Mouse (Mus musculus) liver, embryonic 12.5 days (tissue): Measurements from ENCODE around the gene Coa7. TPM values are rescaled to one million over a fixed set of nuclear protein-coding genes. Genes with fewer than 3 reads are reported as not detected.
A peak's percentile ranks its signal among the peaks of the same experiment; 100 is the strongest.

Experiments
- ATAC-seq: fragments of 200-750 bp; cut with Nextera tagmentation; 2 replicates; pipeline ENCODE4 v1.8.0; 2017; ENCODE audit warnings: moderate number of reproducible peaks, mild to moderate bottlenecking, moderate library complexity
- H3K27ac ChIP-seq: fragments of 300-500 bp; sonication (generic); 2 replicates; pipeline ENCODE4 v1.5.1; 2016; ENCODE audit warnings: mild to moderate bottlenecking
- H3K27me3 ChIP-seq: fragments of 300-500 bp; sonication (generic); replicated peaks from 2 replicates; pipeline ENCODE4 v1.6.1; 2016; ENCODE audit warnings: mild to moderate bottlenecking, moderate library complexity
- H3K36me3 ChIP-seq: fragments of 300-500 bp; sonication (generic); 2 replicates; pipeline ENCODE4 v1.6.1; 2016; ENCODE audit warnings: mild to moderate bottlenecking, moderate library complexity
- H3K4me1 ChIP-seq: fragments of 300-500 bp; sonication (generic); 2 replicates; pipeline ENCODE4 v1.6.1; 2016
- H3K4me2 ChIP-seq: fragments of 300-500 bp; sonication (generic); 2 replicates; pipeline ENCODE4 v1.6.1; 2016; ENCODE audit warnings: mild to moderate bottlenecking, moderate library complexity
- H3K4me3 ChIP-seq: fragments of 300-500 bp; sonication (generic); 2 replicates; pipeline ENCODE4 v1.5.1; 2016; ENCODE audit warnings: mild to moderate bottlenecking, moderate library complexity
- H3K9ac ChIP-seq: fragments of 300-500 bp; sonication (generic); 2 replicates; pipeline ENCODE4 v1.6.1; 2016; ENCODE audit warnings: mild to moderate bottlenecking, moderate library complexity
- H3K9me3 ChIP-seq: fragments of 300-500 bp; sonication (generic); replicated peaks from 2 replicates; pipeline ENCODE4 v1.6.1; 2016; ENCODE audit warnings: mild to moderate bottlenecking, moderate library complexity
- WGBS: fragments of 180-500 bp; shearing (Covaris S2); methylation state at CpG from one replicate; pipeline ENCODE4 v1.1.7; 2016; ENCODE audit not compliant: insufficient replicate concordance; 5-methylcytosine and 5-hydroxymethylcytosine counted together
- polyA plus RNA-seq: library from polyadenylated mRNA; unstranded; fragments of >200 nt; fragmentation: Nextera tagmentation; extraction: Ambion mirVana; gene quantifications from 2 replicates; pipeline ENCODE4 v1.2.1, GENCODE M21; 2016

Gene Coa7
- polyA plus RNA-seq, 1 experiment from 2014 or later, result 34.3 TPM

- no peaks in the 10 kb centered on the region for H3K9me3 ChIP-seq
- H3K4me1 ChIP-seq, result peaks cover 25% of the 10 kb centered on the region
- peaks cover 29% of the 10 kb centered on the region for H3K27me3 ChIP-seq
- ATAC-seq, result no peak
- peak overlapping the region; percentile 65 for H3K27ac ChIP-seq
- no peaks in the 10 kb centered on the region for H3K36me3 ChIP-seq
- no peak overlapping the region for H3K4me3 ChIP-seq
- WGBS, result 41% methylated on average over 7 of the region's 7 CpGs
- H3K4me2 ChIP-seq, result no peak overlapping the region; the same call in 1 of the 2 replicates
- H3K9ac ChIP-seq, result no peak overlapping the region
These were observed 35.6 kb downstream of the Coa7 start for GRCm38 (mm10) chr4:108363355-108364110.

GRCm38 (mm10) chr4:108364111-108364476 lies 36.2 kb downstream of the Coa7 start:
- ATAC-seq, result no peak
- no peak overlapping the region for H3K4me2 ChIP-seq
- H3K36me3 ChIP-seq, result no peaks in the 10 kb centered on the region
- H3K4me1 ChIP-seq, result peaks cover 20% of the 10 kb centered on the region
- no peak overlapping the region for H3K4me3 ChIP-seq
- H3K9me3 ChIP-seq, result no peaks in the 10 kb centered on the region
- no peak overlapping the region for H3K9ac ChIP-seq
- WGBS, result 50% methylated on average over 5 of the region's 5 CpGs
- H3K27ac ChIP-seq, result peak overlapping the region; percentile 65; the same call in 1 of the 2 replicates
- peaks cover 23% of the 10 kb centered on the region for H3K27me3 ChIP-seq

GRCm38 (mm10) chr4:108369254-108369653 lies 41.3 kb downstream of the Coa7 start:
- no peak overlapping the region for H3K4me2 ChIP-seq
- WGBS, result 28% methylated on average over 5 of the region's 5 CpGs
- no peak overlapping the region for H3K9ac ChIP-seq
- no peak overlapping the region for H3K27ac ChIP-seq
- no peak overlapping the region for H3K4me3 ChIP-seq
- H3K27me3 ChIP-seq, result no peaks in the 10 kb centered on the region; the same call in 1 of the 2 replicates
- H3K9me3 ChIP-seq, result no peaks in the 10 kb centered on the region
- peaks cover 3% of the 10 kb centered on the region for H3K4me1 ChIP-seq
- no peaks in the 10 kb centered on the region for H3K36me3 ChIP-seq
- ATAC-seq, result no peak

GRCm38 (mm10) chr4:108370409-108370808 lies 42.5 kb downstream of the Coa7 start:
- Histone ChIP-seq H3K36me3 (no peaks in the 10 kb centered on the region), H3K9me3 (no peaks in the 10 kb centered on the region), H3K4me2 (no peak overlapping the region), H3K9ac (no peak overlapping the region), H3K27me3 (no peaks in the 10 kb centered on the region; the same call in 1 of the 2 replicates), H3K4me1 (peaks cover 2% of the 10 kb centered on the region; the same call in 1 of the 2 replicates), H3K4me3 (no peak overlapping the region), H3K27ac (no peak overlapping the region)
- ATAC-seq, result no peak
- WGBS, result 32% methylated on average over 4 of the region's 4 CpGs

GRCm38 (mm10) chr4:108371421-108371820 lies 43.5 kb downstream of the Coa7 start:
- H3K4me1 ChIP-seq, result peaks cover 2% of the 10 kb centered on the region; the same call in 1 of the 2 replicates
- peaks cover 3% of the 10 kb centered on the region for H3K27me3 ChIP-seq
- no peak overlapping the region for H3K9ac ChIP-seq
- WGBS, result 67% methylated on average over 3 of the region's 3 CpGs
- no peak overlapping the region for H3K27ac ChIP-seq
- no peaks in the 10 kb centered on the region for H3K9me3 ChIP-seq
- no peak overlapping the region for H3K4me2 ChIP-seq
- H3K36me3 ChIP-seq, result no peaks in the 10 kb centered on the region
- ATAC-seq, result no peak
- no peak overlapping the region for H3K4me3 ChIP-seq

- Histone ChIP-seq H3K4me2 (no peak overlapping the region), H3K4me3 (no peak overlapping the region), H3K27ac (no peak overlapping the region), H3K9me3 (no peaks in the 10 kb centered on the region), H3K27me3 (peaks cover 7% of the 10 kb centered on the region), H3K36me3 (no peaks in the 10 kb centered on the region), H3K4me1 (peaks cover 2% of the 10 kb centered on the region; the same call in 1 of the 2 replicates), H3K9ac (no peak overlapping the region)
- ATAC-seq, result no peak
- WGBS, result 49% methylated on average over 3 of the region's 3 CpGs
These were observed 44.2 kb downstream of the Coa7 start for GRCm38 (mm10) chr4:108372166-108372565.

- Histone ChIP-seq H3K9me3 (no peaks in the 10 kb centered on the region), H3K36me3 (no peaks in the 10 kb centered on the region), H3K27me3 (peaks cover 71% of the 10 kb centered on the region), H3K27ac (no peak overlapping the region), H3K4me3 (no peak overlapping the region), H3K9ac (no peak overlapping the region), H3K4me1 (peaks cover 8% of the 10 kb centered on the region; the same call in 1 of the 2 replicates), H3K4me2 (no peak overlapping the region)
- ATAC-seq, result no peak
- WGBS, result 68% methylated on average over 3 of the region's 3 CpGs
These were observed 51.5 kb downstream of the Coa7 start for GRCm38 (mm10) chr4:108379476-108379875.

GRCm38 (mm10) chr4:108380146-108380545 lies 52.2 kb downstream of the Coa7 start:
- H3K36me3 ChIP-seq, result no peaks in the 10 kb centered on the region
- H3K27ac ChIP-seq, result no peak overlapping the region
- no peaks in the 10 kb centered on the region for H3K9me3 ChIP-seq
- H3K4me1 ChIP-seq, result peaks cover 8% of the 10 kb centered on the region; the same call in 1 of the 2 replicates
- peaks cover 77% of the 10 kb centered on the region for H3K27me3 ChIP-seq
- no peak for ATAC-seq
- 3% methylated on average over 1 of the region's 1 CpGs for WGBS
- H3K4me3 ChIP-seq, result no peak overlapping the region
- no peak overlapping the region for H3K9ac ChIP-seq
- no peak overlapping the region for H3K4me2 ChIP-seq

GRCm38 (mm10) chr4:108383183-108383714 lies 55.3 kb downstream of the Coa7 start, which contains the start of gene Shisal2a:
TSS of gene Shisal2a (minus strand) at chr4:108383349.
- no peak for ATAC-seq
- H3K4me2 ChIP-seq, result peak within 1 kb of the TSS; percentile 60
- no peaks in the 10 kb centered on the region for H3K9me3 ChIP-seq
- H3K27ac ChIP-seq, result no peak within 1 kb of the TSS
- H3K36me3 ChIP-seq, result no peaks in the 10 kb centered on the region
- H3K9ac ChIP-seq, result no peak within 1 kb of the TSS
- H3K4me3 ChIP-seq, result peak within 1 kb of the TSS; percentile 39
- peaks cover 12% of the 10 kb centered on the region; the same call in 1 of the 2 replicates for H3K4me1 ChIP-seq
- 3% methylated on average over 55 of the region's 55 CpGs for WGBS
- peaks cover 90% of the 10 kb centered on the region for H3K27me3 ChIP-seq

GRCm38 (mm10) chr4:108386087-108386486 lies 58.1 kb downstream of the Coa7 start:
- H3K4me1 ChIP-seq, result peaks cover 10% of the 10 kb centered on the region; the same call in 1 of the 2 replicates
- ATAC-seq, result no peak
- WGBS, result 12% methylated on average over 1 of the region's 1 CpGs
- H3K4me3 ChIP-seq, result no peak overlapping the region
- no peak overlapping the region for H3K4me2 ChIP-seq
- H3K9ac ChIP-seq, result no peak overlapping the region
- no peak overlapping the region for H3K27ac ChIP-seq
- no peaks in the 10 kb centered on the region for H3K36me3 ChIP-seq
- peaks cover 63% of the 10 kb centered on the region for H3K27me3 ChIP-seq
- no peaks in the 10 kb centered on the region for H3K9me3 ChIP-seq

GRCm38 (mm10) chr4:108387106-108387505 lies 59.2 kb downstream of the Coa7 start:
- no peak for ATAC-seq
- H3K27ac ChIP-seq, result no peak overlapping the region
- peak overlapping the region; percentile 38; the same call in 1 of the 2 replicates for H3K4me3 ChIP-seq
- H3K36me3 ChIP-seq, result no peaks in the 10 kb centered on the region
- peaks cover 11% of the 10 kb centered on the region; the same call in 1 of the 2 replicates for H3K4me1 ChIP-seq
- WGBS, result 36% methylated on average over 4 of the region's 4 CpGs
- H3K27me3 ChIP-seq, result peaks cover 52% of the 10 kb centered on the region
- peak overlapping the region; percentile 63 for H3K4me2 ChIP-seq
- H3K9me3 ChIP-seq, result no peaks in the 10 kb centered on the region
- H3K9ac ChIP-seq, result no peak overlapping the region

GRCm38 (mm10) chr4:108387681-108388253 lies 59.8 kb downstream of the Coa7 start:
- Histone ChIP-seq H3K4me3 (peak overlapping the region; percentile 38), H3K9ac (peak overlapping the region; percentile 40), H3K36me3 (no peaks in the 10 kb centered on the region), H3K4me2 (peak overlapping the region; percentile 63), H3K9me3 (no peaks in the 10 kb centered on the region), H3K27ac (no peak overlapping the region), H3K27me3 (peaks cover 46% of the 10 kb centered on the region), H3K4me1 (peaks cover 18% of the 10 kb centered on the region; the same call in 1 of the 2 replicates)
- ATAC-seq, result peak; percentile 54; the same call in 1 of the 2 replicates
- 8% methylated on average over 18 of the region's 18 CpGs for WGBS
